Mouse (Mus musculus): ENCODE measurements at regions not wholly inside any gene's neighbourhood (a gene's known extent, or its start where the extent isn't known, plus 50 kb on each side); places are given as distances from the start of the nearest gene placed in this dataset.

DNA sequence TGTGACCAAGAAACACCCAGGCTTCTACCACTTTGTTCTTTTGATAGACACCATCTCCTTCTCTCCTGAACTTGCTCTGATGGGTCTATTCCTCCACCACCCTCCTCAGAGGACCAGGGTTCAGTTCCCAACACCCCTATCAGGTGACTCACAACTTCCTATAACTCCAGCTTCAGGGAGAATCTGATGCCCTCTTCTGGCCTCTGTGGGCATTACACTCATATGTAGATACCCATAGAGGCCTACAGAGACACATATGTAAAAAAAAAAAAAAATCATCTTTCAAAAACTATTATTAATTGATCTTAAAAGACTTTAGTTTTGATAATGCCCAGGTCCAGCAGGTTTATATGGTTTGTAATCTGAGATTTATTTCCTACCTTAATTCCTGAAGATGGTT, 505.9 kb upstream of the Tmem132c start:
- Histone ChIP-seq H3K9ac (ENCODE audit: low read length) (no peak overlapping the region), H3K4me2 (ENCODE audit: low read length) (no peak overlapping the region)

DNA sequence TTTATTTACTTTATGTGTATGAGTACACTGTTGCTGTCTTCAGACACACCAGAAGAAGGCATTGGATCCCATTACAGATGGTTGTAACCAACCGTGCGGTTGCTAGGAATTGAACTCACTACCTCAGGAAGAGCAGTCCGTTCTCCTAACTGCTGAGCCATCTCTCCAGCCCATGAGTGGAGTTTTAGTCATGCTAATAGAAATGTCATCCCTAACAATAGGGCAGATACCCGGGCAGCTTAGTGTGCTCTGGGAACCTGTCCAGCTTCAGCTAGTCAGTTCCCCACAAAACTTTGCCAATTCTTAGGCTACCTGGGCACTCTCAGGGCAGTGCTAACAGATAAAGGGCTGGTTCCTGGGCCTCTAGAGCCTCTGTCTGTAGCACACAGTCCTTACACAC, 503.9 kb upstream of the Tmem132c start:
- Histone ChIP-seq H3K4me2 (ENCODE audit: low read length) (no peak overlapping the region), H3K27ac (replicated peaks in 1 of 2; ENCODE audit: control insufficient read depth in 1 of 2, insufficient read depth in 1 of 2, low read depth in 2 of 2, low read length in 2 of 2) (no peak overlapping the region), H3K4me1 (ENCODE audit: control insufficient read depth in 2 of 2, insufficient read depth in 2 of 2, low read length in 2 of 2) (no peaks in the 10 kb centered on the region; a peak in 1 of 4 replicates), H3K4me3 (ENCODE audit: control insufficient read depth in 1 of 2, insufficient read depth in 1 of 2, low read depth in 1 of 2, low read length in 2 of 2) (no peak overlapping the region), H3K9me3 (ENCODE audit: control insufficient read depth, low read length) (no peaks in the 10 kb centered on the region), H3K27me3 (ENCODE audit: control insufficient read depth, insufficient read depth, low read length) (no peaks in the 10 kb centered on the region), H3K36me3 (ENCODE audit: control insufficient read depth, insufficient read depth, low read length) (no peaks in the 10 kb centered on the region), H3K9ac (ENCODE audit: low read length) (no peak overlapping the region)
- WGBS, result 74% methylated on average over 4 of the region's 4 CpGs
- ATAC-seq (ENCODE audit: insufficient number of reproducible peaks, insufficient read depth, low FRiP score, low read depth), result no peak

More for the DNA sequence above, 505.9 kb upstream of the Tmem132c start:
- Histone ChIP-seq H3K4me3 (ENCODE audit: control insufficient read depth in 1 of 2, insufficient read depth in 1 of 2, low read depth in 1 of 2, low read length in 2 of 2) (no peak overlapping the region), H3K4me1 (ENCODE audit: control insufficient read depth in 2 of 2, insufficient read depth in 2 of 2, low read length in 2 of 2) (no peaks in the 10 kb centered on the region; a peak in 1 of 4 replicates), H3K27ac (replicated peaks in 1 of 2; ENCODE audit: control insufficient read depth in 1 of 2, insufficient read depth in 1 of 2, low read depth in 2 of 2, low read length in 2 of 2) (no peak overlapping the region), H3K27me3 (ENCODE audit: control insufficient read depth, insufficient read depth, low read length) (no peaks in the 10 kb centered on the region), H3K9me3 (ENCODE audit: control insufficient read depth, low read length) (no peaks in the 10 kb centered on the region), H3K36me3 (ENCODE audit: control insufficient read depth, insufficient read depth, low read length) (no peaks in the 10 kb centered on the region)
- ATAC-seq (ENCODE audit: insufficient number of reproducible peaks, insufficient read depth, low FRiP score, low read depth), result no peak

DNA sequence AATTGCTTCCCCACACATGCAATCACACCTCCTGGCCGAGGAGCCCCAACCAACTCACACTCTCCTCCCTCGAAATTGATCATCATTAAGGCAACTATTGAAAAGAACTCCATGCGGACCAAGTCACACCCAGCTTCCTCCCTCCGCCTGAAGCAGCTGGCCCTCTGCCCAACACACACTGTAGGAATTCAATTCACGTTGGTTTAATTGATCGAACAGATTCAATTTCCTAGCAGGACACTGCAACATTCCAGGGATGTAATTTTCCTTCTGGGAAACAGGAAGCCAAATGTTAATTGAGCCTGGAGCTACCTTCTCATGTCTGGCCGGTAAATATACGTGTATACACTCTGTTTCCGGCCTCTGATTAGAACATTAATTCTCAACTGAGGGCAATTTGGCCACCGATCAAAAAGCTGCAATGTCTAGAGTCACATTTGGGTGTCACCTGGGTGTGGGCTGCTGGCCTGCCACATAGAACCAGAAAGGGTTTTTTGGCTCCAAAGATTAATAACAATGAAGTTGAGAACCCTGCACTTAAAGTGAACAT, 500.7 kb upstream of the Tmem132c start:
- no peak overlapping the region for H3K27ac ChIP-seq (replicated peaks in 1 of 2; ENCODE audit: control insufficient read depth in 1 of 2, insufficient read depth in 1 of 2, low read depth in 2 of 2, low read length in 2 of 2)
- no peaks in the 10 kb centered on the region for H3K27me3 ChIP-seq (ENCODE audit: control insufficient read depth, insufficient read depth, low read length)
- WGBS, result 68% methylated on average over 10 of the region's 10 CpGs
- H3K4me2 ChIP-seq (ENCODE audit: low read length), result no peak overlapping the region
- no peak for ATAC-seq (ENCODE audit: insufficient number of reproducible peaks, insufficient read depth, low FRiP score, low read depth)
- no peaks in the 10 kb centered on the region for H3K36me3 ChIP-seq (ENCODE audit: control insufficient read depth, insufficient read depth, low read length)
- no peak overlapping the region for H3K4me3 ChIP-seq (ENCODE audit: control insufficient read depth in 1 of 2, insufficient read depth in 1 of 2, low read depth in 1 of 2, low read length in 2 of 2)
- H3K9ac ChIP-seq (ENCODE audit: low read length), result no peak overlapping the region
- H3K9me3 ChIP-seq (ENCODE audit: control insufficient read depth, low read length), result 0 out of 2 replicates have a peak, but pooled peaks cover 6% of the 10 kb centered on the region
- no peaks in the 10 kb centered on the region for H3K4me1 ChIP-seq (ENCODE audit: control insufficient read depth in 2 of 2, insufficient read depth in 2 of 2, low read length in 2 of 2)

DNA sequence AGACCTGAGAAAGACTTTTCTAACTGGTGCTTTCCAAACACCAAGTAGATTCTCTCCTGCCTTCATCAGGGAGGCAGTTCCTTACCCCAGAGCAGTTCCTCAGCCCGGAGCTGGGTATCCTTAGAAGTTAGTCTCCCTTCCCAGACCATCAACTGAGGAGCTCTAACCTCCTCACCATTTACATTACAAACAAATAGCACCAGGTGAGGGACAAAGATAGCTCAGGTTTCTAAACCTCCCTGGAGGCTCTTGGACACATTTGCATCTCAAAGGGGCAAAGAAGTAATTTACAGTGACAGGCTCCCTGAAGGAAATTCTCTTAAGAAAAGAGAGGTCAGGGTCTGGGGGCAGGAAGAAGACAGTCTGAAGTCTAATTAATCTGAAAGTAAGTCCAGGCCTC, 486.5 kb upstream of the Tmem132c start:
- Histone ChIP-seq H3K4me2 (ENCODE audit: low read length) (no peak overlapping the region), H3K4me3 (ENCODE audit: control insufficient read depth in 1 of 2, insufficient read depth in 1 of 2, low read depth in 1 of 2, low read length in 2 of 2) (no peak overlapping the region), H3K9ac (ENCODE audit: low read length) (no peak overlapping the region), H3K4me1 (ENCODE audit: control insufficient read depth in 2 of 2, insufficient read depth in 2 of 2, low read length in 2 of 2) (no peaks in the 10 kb centered on the region), H3K27ac (replicated peaks in 1 of 2; ENCODE audit: control insufficient read depth in 1 of 2, insufficient read depth in 1 of 2, low read depth in 2 of 2, low read length in 2 of 2) (no peak overlapping the region), H3K27me3 (ENCODE audit: control insufficient read depth, insufficient read depth, low read length) (no peaks in the 10 kb centered on the region), H3K36me3 (ENCODE audit: control insufficient read depth, insufficient read depth, low read length) (no peaks in the 10 kb centered on the region), H3K9me3 (ENCODE audit: control insufficient read depth, low read length) (no peaks in the 10 kb centered on the region)
- 19% methylated on average over 1 of the region's 1 CpGs for WGBS
- ATAC-seq (ENCODE audit: insufficient number of reproducible peaks, insufficient read depth, low FRiP score, low read depth), result no peak

DNA sequence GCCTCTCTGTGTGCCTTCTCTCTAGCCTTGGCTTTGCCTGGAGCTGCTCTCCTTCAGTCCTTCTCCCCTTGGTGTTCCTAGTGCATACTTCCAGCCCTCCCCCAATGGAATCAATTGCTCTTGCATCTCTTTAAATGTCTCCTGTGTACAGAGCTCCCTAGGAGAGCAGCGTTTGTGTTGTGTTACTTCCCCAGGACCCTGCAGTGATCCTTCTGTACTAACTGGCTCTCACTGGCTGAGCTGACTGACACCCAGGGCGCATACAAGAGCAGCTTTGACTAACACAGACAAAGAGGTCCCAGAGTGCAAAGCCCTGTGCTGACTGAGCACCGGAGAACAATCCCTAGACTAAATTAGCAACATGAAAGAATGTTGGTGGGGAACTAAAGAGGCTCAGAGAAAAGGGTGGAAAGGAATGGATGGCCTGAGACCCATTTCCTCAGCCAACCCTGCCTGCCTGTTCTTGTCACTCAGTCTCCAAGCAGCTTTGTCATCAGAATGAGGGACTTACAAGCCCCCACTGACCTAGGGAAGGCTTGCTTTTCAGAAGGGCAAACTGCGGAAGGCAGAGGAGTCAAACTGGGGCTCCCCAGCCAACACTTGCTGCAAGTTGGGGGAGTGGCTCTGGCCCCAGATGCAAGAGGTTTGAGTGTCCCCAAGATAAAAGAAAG, 476.4 kb upstream of the Tmem132c start:
- Histone ChIP-seq H3K4me1 (ENCODE audit: control insufficient read depth in 2 of 2, insufficient read depth in 2 of 2, low read length in 2 of 2) (peaks cover 0 to 3% of the 10 kb centered on the region in 2 experiments; a peak in 1 of 4 replicates), H3K9ac (ENCODE audit: low read length) (no peak overlapping the region), H3K27me3 (ENCODE audit: control insufficient read depth, insufficient read depth, low read length) (0 out of 2 replicates have a peak, but pooled peaks cover 5% of the 10 kb centered on the region), H3K4me3 (ENCODE audit: control insufficient read depth in 1 of 2, insufficient read depth in 1 of 2, low read depth in 1 of 2, low read length in 2 of 2) (no peak overlapping the region), H3K36me3 (ENCODE audit: control insufficient read depth, insufficient read depth, low read length) (no peaks in the 10 kb centered on the region), H3K4me2 (ENCODE audit: low read length) (no peak overlapping the region), H3K27ac (replicated peaks in 1 of 2; ENCODE audit: control insufficient read depth in 1 of 2, insufficient read depth in 1 of 2, low read depth in 2 of 2, low read length in 2 of 2) (no peak overlapping the region), H3K9me3 (ENCODE audit: control insufficient read depth, low read length) (no peaks in the 10 kb centered on the region)
- ATAC-seq (ENCODE audit: insufficient number of reproducible peaks, insufficient read depth, low FRiP score, low read depth), result no peak
- WGBS, result 15% methylated on average over 4 of the region's 4 CpGs

GRCm38 (mm10) chr5:126769031-126769430, 472.6 kb upstream of the Tmem132c start:
- H3K4me3 ChIP-seq (ENCODE audit: control insufficient read depth in 1 of 2, insufficient read depth in 1 of 2, low read depth in 1 of 2, low read length in 2 of 2), result no peak overlapping the region
- WGBS, result 29% methylated on average over 11 of the region's 11 CpGs
- H3K9me3 ChIP-seq (ENCODE audit: control insufficient read depth, low read length), result no peaks in the 10 kb centered on the region
- ATAC-seq (ENCODE audit: insufficient number of reproducible peaks, insufficient read depth, low FRiP score, low read depth), result no peak
- H3K27me3 ChIP-seq (ENCODE audit: control insufficient read depth, insufficient read depth, low read length), result 0 out of 2 replicates have a peak, but pooled peaks cover 5% of the 10 kb centered on the region
- no peaks in the 10 kb centered on the region for H3K36me3 ChIP-seq (ENCODE audit: control insufficient read depth, insufficient read depth, low read length)
- 0 out of 2 replicates have a peak overlapping the region, but pooled peaks have one; percentile 18 for H3K4me2 ChIP-seq (ENCODE audit: low read length)
- no peak overlapping the region for H3K27ac ChIP-seq (replicated peaks in 1 of 2; ENCODE audit: control insufficient read depth in 1 of 2, insufficient read depth in 1 of 2, low read depth in 2 of 2, low read length in 2 of 2)
- no peak overlapping the region for H3K9ac ChIP-seq (ENCODE audit: low read length)
- peaks cover 0 to 3% of the 10 kb centered on the region in 2 experiments; a peak in 1 of 4 replicates for H3K4me1 ChIP-seq (ENCODE audit: control insufficient read depth in 2 of 2, insufficient read depth in 2 of 2, low read length in 2 of 2)

GRCm38 (mm10) chr5:126787706-126788610, 453.6 kb upstream of the Tmem132c start:
- H3K9me3 ChIP-seq (ENCODE audit: control insufficient read depth, low read length), result peaks cover 3% of the 10 kb centered on the region; the same call in 1 of the 2 replicates
- ATAC-seq (ENCODE audit: insufficient number of reproducible peaks, insufficient read depth, low FRiP score, low read depth), result 0 out of 2 replicates have a peak, but pooled peaks have one; percentile 43

More at GRCm38 (mm10) chr5:126787706-126788610, 453.6 kb upstream of the Tmem132c start:
- H3K4me3 ChIP-seq (ENCODE audit: control insufficient read depth in 1 of 2, insufficient read depth in 1 of 2, low read depth in 1 of 2, low read length in 2 of 2), result peak overlapping the region; percentile 37 to 57
- no peaks in the 10 kb centered on the region for H3K36me3 ChIP-seq (ENCODE audit: control insufficient read depth, insufficient read depth, low read length)
- H3K9ac ChIP-seq (ENCODE audit: low read length), result peak overlapping the region; percentile 47
- H3K27me3 ChIP-seq (ENCODE audit: control insufficient read depth, insufficient read depth, low read length), result no peaks in the 10 kb centered on the region
- no peaks in the 10 kb centered on the region; a peak in 1 of 4 replicates for H3K4me1 ChIP-seq (ENCODE audit: control insufficient read depth in 2 of 2, insufficient read depth in 2 of 2, low read length in 2 of 2)
- 7% methylated on average over 29 of the region's 29 CpGs for WGBS
- H3K4me2 ChIP-seq (ENCODE audit: low read length), result peak overlapping the region; percentile 67
- H3K27ac ChIP-seq (replicated peaks in 1 of 2; ENCODE audit: control insufficient read depth in 1 of 2, insufficient read depth in 1 of 2, low read depth in 2 of 2, low read length in 2 of 2), result no peak overlapping the region
